Mouse (Mus musculus) MEL (cell line): ENCODE measurements around the gene Rgs5.

ENCODE experiments used
- CTCF ChIP-seq, 3 experiments: IDR thresholded peaks in 2 of 3; conservative IDR thresholded peaks in 1 of 3; 2 replicates each; pipeline ENCODE4 v1.5.1; 2011 to 2012; ENCODE audit warnings: low read length in 3 of 3, low read depth in 2 of 3, mild to moderate bottlenecking in 2 of 3, improper control_type of control experiment in 1 of 3, inconsistent platforms in 1 of 3, mixed read lengths in 1 of 3, moderate library complexity in 1 of 3; ENCODE audit not compliant: control insufficient read depth in 1 of 3, insufficient read depth in 1 of 3, poor library complexity in 1 of 3, severe bottlenecking in 1 of 3
- ELF1 ChIP-seq: IDR thresholded peaks from 2 replicates; pipeline ENCODE4 v1.6.1; 2014; ENCODE audit warnings: low read depth, mild to moderate bottlenecking, inconsistent platforms, low read length, improper control_type of control experiment, moderate library complexity
- GATA1 ChIP-seq: IDR thresholded peaks from 2 replicates; pipeline ENCODE4 v1.6.1; 2011; ENCODE audit warnings: low read depth, low read length, improper control_type of control experiment
- MAZ ChIP-seq: IDR thresholded peaks from 2 replicates; pipeline ENCODE4 v1.6.1; 2012; ENCODE audit warnings: low read depth, mild to moderate bottlenecking, inconsistent platforms, low read length, improper control_type of control experiment
- UBTF ChIP-seq: IDR thresholded peaks from 2 replicates; pipeline ENCODE4 v1.6.1; 2012; ENCODE audit warnings: low read depth, mild to moderate bottlenecking, inconsistent platforms, low read length, improper control_type of control experiment, moderate library complexity, borderline replicate concordance; ENCODE audit not compliant: insufficient read depth

DNA sequence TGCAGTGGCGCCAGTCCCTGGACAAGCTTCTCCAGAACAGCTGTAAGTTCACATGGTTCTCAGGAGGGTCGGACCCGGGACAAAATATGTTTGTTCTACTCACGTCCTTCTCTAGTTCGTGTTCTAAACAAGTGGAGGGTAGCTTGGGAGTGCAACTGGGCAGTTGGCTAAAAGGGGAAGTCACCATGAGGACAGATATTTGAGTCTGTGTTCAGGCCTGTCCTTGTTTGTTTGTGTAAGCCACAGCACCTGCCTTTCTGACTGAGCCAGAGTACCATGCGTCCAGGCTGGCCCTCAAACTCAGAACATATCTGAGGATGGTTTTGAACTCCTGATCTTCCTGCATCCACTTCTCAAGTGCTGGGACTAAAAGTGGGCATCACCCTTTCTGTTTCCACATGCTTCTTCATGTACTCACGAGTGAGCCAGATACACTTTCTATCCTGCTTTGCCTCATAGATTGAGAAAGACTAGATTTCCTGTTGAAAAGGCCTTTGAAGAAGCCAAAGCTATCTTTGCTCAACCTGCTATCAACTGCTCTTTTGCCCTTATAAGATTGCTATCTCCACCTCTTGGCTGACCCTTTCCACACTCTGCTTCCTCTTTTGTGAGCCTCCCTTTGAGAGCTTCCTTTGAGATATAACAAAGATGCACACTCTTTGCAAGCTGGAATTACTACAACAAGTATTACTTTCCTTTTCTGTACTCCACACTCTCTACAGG, 27.6 kb downstream of the Rgs5 start:
- TF ChIP-seq MAZ (no peak), CTCF (IDR thresholded peaks at IDR 0.05 in 2 of 3, conservative IDR thresholded peaks at IDR 0.05 in 1 of 3; ENCODE audit: control insufficient read depth in 1 of 3, insufficient read depth in 1 of 3, low read depth in 2 of 3, low read length in 3 of 3, poor library complexity in 1 of 3, severe bottlenecking in 1 of 3) (no peak), GATA1 (no peak), ELF1 (no peak), UBTF (no peak)
